Mouse (Mus musculus) liver, adult 2 months (tissue): Measurements from ENCODE around the gene Fam174b. TPM values are rescaled to one million over a fixed set of nuclear protein-coding genes. Genes with fewer than 3 reads are reported as not detected.
A peak's percentile ranks its signal among the peaks of the same experiment; 100 is the strongest.

Experiments
- DNase-seq: peaks from one replicate; pipeline ENCODE4 v3.0.0-alpha.2; 2011; ENCODE audit warnings: low read depth, low spot score; ENCODE audit errors: extremely low read depth
- H3K27ac ChIP-seq: fragments of 200-500 bp; replicated peaks from 2 replicates; pipeline ENCODE4 v1.5.1; 2012; ENCODE audit warnings: low read depth, mild to moderate bottlenecking, control low read depth, inconsistent platforms, low read length; ENCODE audit not compliant: insufficient read depth
- H3K27me3 ChIP-seq: fragments of 200-500 bp; 2 replicates; pipeline ENCODE4 v1.6.1; 2012; ENCODE audit warnings: mild to moderate bottlenecking, moderate library complexity, low read length, inconsistent platforms; ENCODE audit not compliant: control insufficient read depth, insufficient read depth
- H3K36me3 ChIP-seq: fragments of 200-500 bp; 2 replicates; pipeline ENCODE4 v1.6.1; 2012; ENCODE audit warnings: low read length, inconsistent platforms; ENCODE audit not compliant: control insufficient read depth, insufficient read depth
- H3K4me1 ChIP-seq: fragments of 200-500 bp; 2 replicates; pipeline ENCODE4 v1.6.1; 2011; ENCODE audit warnings: low read length; ENCODE audit not compliant: control insufficient read depth, insufficient read depth
- H3K4me3 ChIP-seq: fragments of 200-500 bp; 2 replicates; pipeline ENCODE4 v1.5.1; 2011; ENCODE audit warnings: low read depth, mild to moderate bottlenecking, control low read depth, low read length, moderate library complexity; ENCODE audit not compliant: insufficient read depth
- H3K79me2 ChIP-seq: fragments of 200-500 bp; 2 replicates; pipeline ENCODE4 v1.6.1; 2012; ENCODE audit warnings: inconsistent platforms, mild to moderate bottlenecking, low read length, moderate library complexity; ENCODE audit not compliant: control insufficient read depth, insufficient read depth
- H3K9ac ChIP-seq: fragments of 200-500 bp; 2 replicates; pipeline ENCODE4 v1.6.1; 2012; ENCODE audit warnings: low read depth, mild to moderate bottlenecking, control low read depth, inconsistent platforms, low read length
- CTCF ChIP-seq: fragments of 200-500 bp; IDR thresholded peaks from 2 replicates; pipeline ENCODE4 v1.5.1; 2011; ENCODE audit warnings: low read depth, low read length, control low read depth
- POLR2A ChIP-seq: fragments of 200-500 bp; IDR thresholded peaks from 2 replicates; pipeline ENCODE4 v1.6.1; 2011; ENCODE audit warnings: low read length, control low read depth; ENCODE audit not compliant: insufficient read depth; ENCODE audit errors: extremely low read depth
- WGBS: fragments of 180-500 bp; shearing (Covaris S2); methylation state at CpG from one replicate; pipeline ENCODE4 v1.1.7; 2018; 5-methylcytosine and 5-hydroxymethylcytosine counted together
- polyA plus RNA-seq: library from polyadenylated mRNA; depleted of rRNA; stranded (reverse); fragments of >200 nt; gene quantifications from 2 replicates; pipeline ENCODE4 v1.2.3, GENCODE M21; 2012
- total RNA-seq: library from RNA; depleted of rRNA; stranded (reverse); fragments of >200 nt; gene quantifications from 2 replicates; pipeline ENCODE4 v1.2.3, GENCODE M21; 2014

The Fam174b gene
- total and polyA plus RNA-seq, 2 experiments = 2.3 to 2.5 TPM

DNA sequence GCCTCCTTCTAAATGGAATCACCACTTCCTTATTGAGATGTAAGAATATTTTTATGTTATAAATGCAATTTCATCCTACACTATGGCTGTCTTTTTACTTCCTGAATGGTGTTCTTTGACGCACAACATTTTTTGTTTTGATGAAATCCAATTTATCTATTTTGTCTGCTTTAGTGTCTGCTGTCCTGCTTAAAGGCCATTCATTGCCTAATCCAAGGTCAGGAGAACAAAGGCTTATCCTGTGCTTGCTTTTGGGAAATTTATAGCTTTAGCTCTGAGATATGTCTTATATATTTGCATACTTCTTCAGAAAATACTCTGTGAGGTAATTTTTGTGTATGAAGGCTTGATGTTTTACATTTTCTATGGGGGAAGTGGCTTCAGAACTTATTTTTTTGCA lies 13.5 kb downstream of the Fam174b start:
- Histone ChIP-seq H3K9ac (no peak overlapping the region), H3K27me3 (no peaks in the 10 kb centered on the region), H3K79me2 (no peaks in the 10 kb centered on the region), H3K36me3 (no peaks in the 10 kb centered on the region), H3K27ac (no peak overlapping the region), H3K4me1 (no peaks in the 10 kb centered on the region), H3K4me3 (no peak overlapping the region)
- WGBS = 75% methylated on average over 1 of the region's 1 CpGs
- no peak for DNase-seq
- TF ChIP-seq POLR2A (no peak), CTCF (no peak)

DNA sequence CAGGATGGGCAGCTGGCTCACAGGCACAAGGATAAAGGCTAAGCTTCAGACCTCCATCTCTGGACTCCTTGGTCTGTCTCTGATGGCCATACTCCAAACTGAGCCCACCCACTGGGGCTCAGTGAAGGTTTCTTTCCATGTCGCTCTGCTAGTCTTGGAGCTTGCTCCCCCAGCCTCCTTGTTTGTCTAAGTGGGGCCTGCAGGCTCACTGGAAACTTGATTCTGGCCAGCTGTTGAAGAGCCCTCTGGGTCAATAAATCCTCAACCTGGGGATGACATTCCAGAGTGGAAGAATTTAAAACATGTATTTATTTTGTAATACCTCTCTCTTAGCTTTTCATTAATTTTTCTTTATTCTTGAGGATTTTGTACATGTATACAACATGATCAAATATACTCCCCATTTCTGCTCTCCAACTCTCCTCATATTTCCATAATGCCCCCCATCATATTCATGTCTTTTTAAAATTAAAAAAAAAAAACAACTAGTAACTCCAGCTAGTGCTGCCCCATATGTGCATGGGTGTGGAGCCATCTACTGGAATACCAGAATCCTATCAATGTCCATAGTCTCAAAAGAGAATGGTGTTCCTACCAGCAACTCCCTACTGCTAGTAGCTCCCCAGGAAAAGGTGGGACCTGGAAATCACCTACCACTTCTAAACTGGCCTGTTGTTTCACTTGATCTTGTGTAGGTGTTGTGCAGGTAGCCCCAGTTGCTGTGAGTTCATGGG lies 15.4 kb downstream of the Fam174b start:
- H3K79me2 ChIP-seq = no peaks in the 10 kb centered on the region; the same call in 1 of the 2 replicates
- TF ChIP-seq CTCF (no peak), POLR2A (no peak)
- no peak overlapping the region for H3K9ac ChIP-seq
- H3K4me3 ChIP-seq = no peak overlapping the region
- H3K4me1 ChIP-seq = no peaks in the 10 kb centered on the region
- 74% methylated on average over 1 of the region's 1 CpGs for WGBS
- no peak overlapping the region for H3K27ac ChIP-seq
- no peaks in the 10 kb centered on the region for H3K36me3 ChIP-seq
- no peak for DNase-seq
- no peaks in the 10 kb centered on the region for H3K27me3 ChIP-seq

GRCm38 (mm10) chr7:73761691-73762189 lies 21.6 kb downstream of the Fam174b start:
- H3K27ac ChIP-seq = no peak overlapping the region
- DNase-seq = no peak
- H3K4me1 ChIP-seq = no peaks in the 10 kb centered on the region
- no peaks in the 10 kb centered on the region; the same call in 1 of the 2 replicates for H3K79me2 ChIP-seq
- TF ChIP-seq POLR2A (no peak), CTCF (no peak)
- no peaks in the 10 kb centered on the region for H3K27me3 ChIP-seq
- WGBS = 75% methylated on average over 8 of the region's 8 CpGs
- no peaks in the 10 kb centered on the region for H3K36me3 ChIP-seq
- H3K9ac ChIP-seq = no peak overlapping the region
- no peak overlapping the region for H3K4me3 ChIP-seq

DNA sequence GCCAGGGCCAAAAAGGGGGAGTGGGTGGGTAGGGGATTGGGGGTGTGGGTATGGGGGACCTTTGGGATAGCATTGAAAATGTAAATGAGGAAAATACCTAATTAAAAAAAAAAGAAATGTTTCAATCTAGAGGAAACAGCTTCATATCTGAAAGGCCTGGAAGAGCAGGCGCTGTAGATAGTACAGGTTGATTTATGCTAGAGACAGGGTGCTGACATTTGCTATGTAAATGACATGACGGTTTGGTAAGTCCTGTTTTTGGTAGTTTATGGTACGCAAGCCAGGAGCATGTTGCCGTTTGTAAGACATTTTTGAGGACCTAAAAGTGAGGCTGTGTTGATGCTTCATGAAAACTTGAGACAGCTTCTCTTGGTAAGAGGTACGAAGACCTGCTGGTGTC lies 24.6 kb downstream of the Fam174b start:
- Histone ChIP-seq H3K9ac (no peak overlapping the region), H3K4me3 (no peak overlapping the region), H3K4me1 (no peaks in the 10 kb centered on the region), H3K27me3 (no peaks in the 10 kb centered on the region), H3K27ac (no peak overlapping the region), H3K79me2 (no peaks in the 10 kb centered on the region; the same call in 1 of the 2 replicates), H3K36me3 (no peaks in the 10 kb centered on the region)
- WGBS = 88% methylated on average over 5 of the region's 5 CpGs
- TF ChIP-seq POLR2A = no peak
- TF ChIP-seq CTCF = no peak
- DNase-seq = no peak

DNA sequence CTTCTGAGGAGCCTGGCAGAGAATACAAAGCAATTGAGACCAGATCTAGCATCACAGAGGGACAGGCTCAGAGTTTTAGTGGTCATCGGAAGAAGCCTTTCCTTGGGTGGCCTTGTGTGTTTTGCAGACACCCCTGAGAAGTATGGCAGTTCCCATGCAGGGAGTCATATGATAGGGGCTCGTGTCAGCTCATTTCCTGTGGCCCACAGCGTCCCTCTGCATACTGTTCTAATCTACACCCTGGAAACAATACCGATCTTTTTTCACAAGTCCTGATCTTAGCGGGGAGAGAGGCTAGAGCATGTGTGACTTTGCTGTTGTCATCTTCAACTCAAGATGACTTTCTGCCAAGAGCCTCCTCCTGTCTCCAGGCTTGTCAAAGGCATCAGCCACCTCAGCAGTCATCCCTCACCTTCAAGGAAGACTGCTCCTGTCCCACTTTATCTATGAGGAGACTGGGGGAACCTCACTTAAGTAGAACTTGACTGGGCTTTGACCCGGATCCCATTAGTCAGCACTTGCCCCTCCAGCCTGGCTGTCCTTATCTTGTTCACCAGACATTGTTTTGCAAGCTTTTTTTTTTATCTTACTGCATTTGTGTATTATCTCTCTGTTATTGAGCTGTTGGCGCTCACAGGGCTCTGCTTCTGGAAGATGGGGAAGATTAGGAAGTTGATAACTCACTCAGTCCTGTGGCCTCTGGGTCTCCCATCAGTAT lies 25.2 kb downstream of the Fam174b start:
- peak; percentile 10 for DNase-seq
- WGBS = 69% methylated on average over 7 of the region's 7 CpGs
- Histone ChIP-seq H3K4me1 (no peaks in the 10 kb centered on the region), H3K79me2 (no peaks in the 10 kb centered on the region), H3K4me3 (no peak overlapping the region), H3K27me3 (no peaks in the 10 kb centered on the region), H3K36me3 (no peaks in the 10 kb centered on the region), H3K27ac (0 out of 2 replicates have a peak overlapping the region, but pooled peaks have one; percentile 12), H3K9ac (no peak overlapping the region)
- no peak for TF ChIP-seq POLR2A
- TF ChIP-seq CTCF = no peak

DNA sequence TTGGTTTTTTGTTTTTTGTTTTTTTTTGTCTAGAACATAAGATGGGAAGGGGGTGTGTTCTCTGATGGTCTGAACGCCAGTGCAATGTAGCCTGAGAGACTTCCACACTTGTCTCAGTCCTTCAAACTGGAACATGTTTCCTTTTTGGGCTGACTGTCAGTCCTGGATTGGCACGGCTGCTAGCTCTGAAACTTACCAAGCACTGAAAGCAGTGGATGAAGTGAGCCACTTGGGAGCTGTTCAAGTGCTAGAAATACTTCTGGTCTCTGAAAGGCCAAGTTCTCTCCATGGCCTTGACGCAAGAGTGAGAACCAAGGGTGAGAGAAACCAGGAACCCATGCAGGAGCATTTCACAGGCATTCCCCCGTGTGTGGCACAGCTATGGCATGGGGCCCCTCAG lies 29.1 kb downstream of the Fam174b start:
- TF ChIP-seq CTCF (no peak), POLR2A (no peak)
- WGBS = 86% methylated on average over 4 of the region's 4 CpGs
- no peak for DNase-seq

More for the DNA sequence above, 29.1 kb downstream of the Fam174b start:
- Histone ChIP-seq H3K4me3 (no peak overlapping the region), H3K4me1 (no peaks in the 10 kb centered on the region), H3K79me2 (no peaks in the 10 kb centered on the region), H3K27ac (no peak overlapping the region), H3K9ac (no peak overlapping the region), H3K27me3 (no peaks in the 10 kb centered on the region), H3K36me3 (no peaks in the 10 kb centered on the region)
